Mouse (Mus musculus) left cerebral cortex, postnatal 4 days (tissue): ENCODE results near the gene Mcoln1. TPM values are rescaled to one million over a fixed set of nuclear protein-coding genes. Genes with fewer than 3 reads are reported as not detected.

Experiments
- DNase-seq: peaks from one replicate; pipeline ENCODE4 v3.0.0-alpha.2; 2022
- intact Hi-C: fragments of 180-260 bp; cut with DNase I; formaldehyde crosslinking; loops from one replicate; pipeline ENCODE4 v1.15.1; 2025
- total RNA-seq, 2 experiments: library from RNA; stranded (reverse); gene quantifications; 2 replicates each; pipeline ENCODE4 v1.2.3; 2021

Mcoln1 gene
- total RNA-seq, 2 experiments from 2014 or later: 74.8 to 81.3 TPM

DNA sequence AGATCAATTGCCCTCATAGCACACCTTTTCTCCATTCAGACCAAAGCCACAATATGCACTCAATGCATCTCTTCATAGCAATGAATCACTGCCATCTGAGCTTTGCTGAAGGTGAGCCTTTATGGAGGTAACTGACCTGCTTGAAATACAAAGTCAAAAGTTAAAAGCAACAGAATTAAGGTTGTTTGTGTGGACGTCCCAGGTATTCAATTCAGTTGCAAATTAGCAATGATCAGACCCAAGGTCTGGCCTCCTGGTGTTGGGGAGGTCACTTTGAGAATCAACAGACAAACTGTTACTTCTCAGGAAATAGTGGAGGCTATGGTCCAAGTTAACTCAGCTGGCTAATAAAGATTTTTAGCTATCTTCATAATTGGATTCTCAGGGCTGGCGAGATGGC, 46.3 kb downstream of the Mcoln1 start:
- intact Hi-C loops: no loop called here
- no peak for DNase-seq

DNA sequence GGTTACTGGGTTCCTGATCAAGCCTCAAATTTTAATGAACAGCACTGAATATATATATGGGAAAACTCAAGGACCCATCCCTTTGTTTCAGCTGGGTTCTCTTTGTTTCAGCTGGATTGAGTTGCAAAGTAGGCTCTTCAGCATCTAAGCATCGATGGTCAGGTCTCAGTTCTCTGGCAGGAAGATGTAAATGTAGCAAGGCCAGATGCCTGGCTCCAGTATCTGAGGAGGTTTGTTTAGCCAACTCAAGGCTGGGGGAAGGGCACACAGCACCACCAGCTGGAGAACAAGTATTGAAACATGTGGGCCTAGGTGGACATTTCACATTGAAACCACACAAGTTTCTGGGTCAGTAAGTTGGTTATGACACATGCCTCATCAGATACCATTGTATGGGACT, 52.0 kb downstream of the Mcoln1 start:
- intact Hi-C loops: no loop called here
- DNase-seq: no peak

DNA sequence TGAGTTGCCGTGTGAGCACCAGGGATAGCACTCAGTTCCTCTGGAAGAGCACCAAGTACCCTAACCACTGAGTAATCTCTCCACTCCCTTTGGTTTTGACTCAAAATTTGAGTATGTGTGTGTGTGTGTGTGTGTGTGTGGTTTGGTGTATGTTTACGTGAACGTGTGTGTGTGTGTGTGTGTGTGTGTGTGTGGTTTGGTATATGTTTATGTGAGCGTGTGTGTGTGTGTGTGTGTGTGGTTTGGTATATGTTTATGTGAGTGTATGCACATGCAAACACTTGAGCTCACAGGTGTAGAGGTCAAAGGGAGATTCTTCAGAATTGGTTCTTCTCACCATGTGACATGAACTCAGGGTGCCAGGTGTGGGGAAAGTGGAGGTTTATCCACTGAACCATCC, 55.9 kb downstream of the Mcoln1 start:
- intact Hi-C loops: no loop called here
- no peak for DNase-seq

Other genes with a start within 250 kb of the Mcoln1 start
- 10 to 100 TPM; 59.8 to 61.2 TPM for gene Insr, start 220.8 kb upstream of the Mcoln1 start, total RNA-seq
- under 1 TPM in 1 of 2 experiments, not detected in 1; 0.30 TPM for gene A430078G23Rik, start 147.0 kb upstream of the Mcoln1 start, total RNA-seq
- 10 to 100 TPM; 37.1 to 38.9 TPM for gene Arhgef18, start 107.5 kb upstream of the Mcoln1 start, total RNA-seq
- gene Pex11g, start 32.8 kb upstream of the Mcoln1 start, total RNA-seq: under 1 TPM; 0.64 to 0.66 TPM
- not detected for gene Tex45, start 29.6 kb upstream of the Mcoln1 start, total RNA-seq
- 10 to 100 TPM; 43.3 TPM for gene Zfp358, start 7.3 kb upstream of the Mcoln1 start, total RNA-seq
- gene Pnpla6, start 14.9 kb downstream of the Mcoln1 start, total RNA-seq: 10 to 100 TPM; 75.9 to 81.6 TPM
- gene C330021F23Rik, start 67.5 kb downstream of the Mcoln1 start, total RNA-seq: not detected
- gene Camsap3, start 86.8 kb downstream of the Mcoln1 start, total RNA-seq: 100 to 1,000 TPM; 109 to 118 TPM
- 10 to 100 TPM; 38.5 to 38.8 TPM for gene Xab2, start 120.9 kb downstream of the Mcoln1 start, total RNA-seq
- 10 to 100 TPM; 60.0 to 63.3 TPM for gene Pet100, start 121.1 kb downstream of the Mcoln1 start, total RNA-seq
- gene Pcp2, start 125.1 kb downstream of the Mcoln1 start, total RNA-seq: 1 to 10 TPM in 1 of 2 experiments, not detected in 1; 1.0 TPM
- 10 to 100 TPM; 73.8 to 78.1 TPM for gene Stxbp2, start 130.5 kb downstream of the Mcoln1 start, total RNA-seq
- under 1 TPM; 0.76 to 0.91 TPM for gene Retn, start 155.3 kb downstream of the Mcoln1 start, total RNA-seq
- gene Mcemp1, start 165.3 kb downstream of the Mcoln1 start, total RNA-seq: under 1 TPM; 0.38 to 0.42 TPM
- 10 to 100 TPM; 13.6 to 14.1 TPM for gene Fcor, start 171.9 kb downstream of the Mcoln1 start, total RNA-seq
- 10 to 100 TPM; 34.4 to 37.0 TPM for gene Trappc5, start 175.8 kb downstream of the Mcoln1 start, total RNA-seq
- not detected for gene Fcer2a, start 193.7 kb downstream of the Mcoln1 start, total RNA-seq
- not detected for gene Clec4g, start 220.2 kb downstream of the Mcoln1 start, total RNA-seq
- gene Cd209a, start 248.5 kb downstream of the Mcoln1 start, total RNA-seq: not detected